Mouse (Mus musculus) spleen, adult 18-20 months (tissue): ENCODE measurements around the gene Txnip.
A peak's percentile ranks its signal among the peaks of the same experiment; 100 is the strongest.

Experiments
- DNase-seq, 2 experiments: peaks; one replicate each; pipeline ENCODE4 v3.0.0; 2022; ENCODE audit warnings: mixed read lengths in 2 of 2

Txnip gene

GRCm38 (mm10) chr3:96553601-96554000 lies 4.2 kb upstream of the Txnip start:
- DNase-seq, result no peak

- DNase-seq, result no peak
Measured at GRCm38 (mm10) chr3:96554251-96554650, 3.5 kb upstream of the Txnip start.

- peak in 1 of 2 experiments; percentile 25 for DNase-seq
Measured at GRCm38 (mm10) chr3:96555041-96555596, 2.6 kb upstream of the Txnip start.

- DNase-seq, result no peak
Measured at GRCm38 (mm10) chr3:96555999-96556614, 1.6 kb upstream of the Txnip start.

GRCm38 (mm10) chr3:96556651-96557635 lies 814 bp upstream of the Txnip start:
- DNase-seq, result peak in 1 of 2 experiments; percentile 18

GRCm38 (mm10) chr3:96558159-96558558 lies 402 bp downstream of the Txnip start:
- peak in 1 of 2 experiments; percentile 51 for DNase-seq

- DNase-seq, result no peak
Measured at GRCm38 (mm10) chr3:96558668-96559196, 975 bp downstream of the Txnip start.

GRCm38 (mm10) chr3:96559398-96559910 lies 1.7 kb downstream of the Txnip start:
- peak in 1 of 2 experiments; percentile 42 for DNase-seq

- DNase-seq, result peak in 1 of 2 experiments; percentile 24
Measured at GRCm38 (mm10) chr3:96559911-96560850, 2.4 kb downstream of the Txnip start.

- DNase-seq, result peak in 1 of 2 experiments; percentile 5
Measured at GRCm38 (mm10) chr3:96560881-96561668, 3.3 kb downstream of the Txnip start.

- DNase-seq, result no peak
Measured at GRCm38 (mm10) chr3:96561946-96562681, 4.4 kb downstream of the Txnip start.

- DNase-seq, result no peak
Measured at GRCm38 (mm10) chr3:96563267-96563666, 5.5 kb downstream of the Txnip start.

GRCm38 (mm10) chr3:96563911-96564632 lies 6.3 kb downstream of the Txnip start:
- DNase-seq, result no peak

GRCm38 (mm10) chr3:96564633-96565032 lies 6.9 kb downstream of the Txnip start:
- DNase-seq, result peak; percentile 49 to 58

- DNase-seq, result no peak
Measured at GRCm38 (mm10) chr3:96565105-96565504, 7.3 kb downstream of the Txnip start.

GRCm38 (mm10) chr3:96566661-96567450 lies 9.1 kb downstream of the Txnip start:
- no peak for DNase-seq

- DNase-seq, result peak in 1 of 2 experiments; percentile 17
Measured at GRCm38 (mm10) chr3:96568605-96569004, 10.8 kb downstream of the Txnip start.

GRCm38 (mm10) chr3:96569506-96569905 lies 11.7 kb downstream of the Txnip start:
- DNase-seq, result no peak
